Mouse (Mus musculus): ENCODE data around the gene Dgat2l6. TPM values are rescaled to one million over a fixed set of nuclear protein-coding genes. Genes with fewer than 3 reads are reported as not detected.

Dgat2l6 gene
- not detected for total RNA-seq (2023)

GRCm38 (mm10) chrX:100524471-100524870 is at the start of gene Dgat2l6:
Gene Dgat2l6 (plus strand): TSS chrX:100524838.

GRCm38 (mm10) chrX:100494068-100494978 is 30.3 kb upstream of the Dgat2l6 start, which contains the start of gene Igbp1:
Gene Igbp1 (plus strand): TSS chrX:100494291.

GRCm38 (mm10) chrX:100571951-100572350 is 47.3 kb downstream of the Dgat2l6 start, which contains the start of gene Awat1:
Gene Awat1 (plus strand): TSS chrX:100572251.

GRCm38 (mm10) chrX:100594791-100595190 is 70.2 kb downstream of the Dgat2l6 start, which contains the start of gene P2ry4:
Gene P2ry4 (minus strand): TSS chrX:100594869.

Other genes starting within 250 kb of the Dgat2l6 start
- not detected for gene Otud6a, start 95.8 kb upstream of the Dgat2l6 start, total RNA-seq (2023)
- 0.38 TPM for gene Awat2, start 82.1 kb upstream of the Dgat2l6 start, total RNA-seq (2023)
- gene Igbp1, start 30.5 kb upstream of the Dgat2l6 start, total RNA-seq (2023), result 62.7 TPM
- gene Awat1, start 47.4 kb downstream of the Dgat2l6 start, total RNA-seq (2023), result not detected
- not detected for gene P2ry4, start 70.0 kb downstream of the Dgat2l6 start, total RNA-seq (2023)
- not detected for gene Arr3, start 80.7 kb downstream of the Dgat2l6 start, total RNA-seq (2023)
- gene Kif4, start 100.9 kb downstream of the Dgat2l6 start, total RNA-seq (2023), result 0.56 TPM
- 15.2 TPM for gene Pdzd11, start 101.7 kb downstream of the Dgat2l6 start, total RNA-seq (2023)
- gene Gdpd2, start 205.0 kb downstream of the Dgat2l6 start, total RNA-seq (2023), result not detected
- gene Dlg3, start 242.9 kb downstream of the Dgat2l6 start, total RNA-seq (2023), result 7.8 TPM